Mouse (Mus musculus) bone marrow, adult 2 months (tissue): ENCODE measurements around the gene Olfr1145.

Experiments
- CTCF ChIP-seq: fragments of 200-500 bp; IDR thresholded peaks from 2 replicates; pipeline ENCODE4 v1.5.1; 2011; ENCODE audit warnings: low read length, control low read depth; ENCODE audit not compliant: control insufficient read depth, insufficient read depth
- POLR2A ChIP-seq: fragments of 200-500 bp; IDR thresholded peaks from 2 replicates; pipeline ENCODE4 v1.6.1; 2011; ENCODE audit warnings: low read depth, mild to moderate bottlenecking, control low read depth, low read length, borderline replicate concordance; ENCODE audit not compliant: control insufficient read depth

GRCm38 (mm10) chr2:87779183-87779582, 30.4 kb upstream of the Olfr1145 start, which contains the start of gene Olfr152:
- TF ChIP-seq POLR2A (no peak), CTCF (no peak)
